9 mouse cellular contexts compared by ENCODE assay signal in genomic region chr1:39025142-39025541, GRCm38 (mm10). TPM values are rescaled to one million over a fixed set of nuclear protein-coding genes. Genes with fewer than 3 reads are reported as not detected.
A peak's percentile ranks its signal among the peaks of the same experiment; 100 is the strongest.
DNase-seq lines count a peak whose midpoint lies in the region; ATAC-seq and TF ChIP-seq lines count a peak whose summit lies in the region.
"Had no signal": no experiment of that assay in that cellular context is flagged by ENCODE, and none has a peak within 500 bp of the region (broad histone marks: within the 10 kb centered on the region; RNA-seq: fewer than 3 reads in every experiment).

No protein-coding gene starts in this region.

- no peak overlapping the region for H3K27ac ChIP-seq in kidney, adult 2 months (ENCODE audit: insufficient read depth, low read depth, low read length)
- H3K27ac ChIP-seq: liver, embryonic 13.5 days had no signal

- no peaks in the 10 kb centered on the region for H3K36me3 ChIP-seq in kidney, adult 2 months (ENCODE audit: control insufficient read depth, insufficient read depth, low read length)
- H3K36me3 ChIP-seq: liver, embryonic 13.5 days had no signal

- ATAC-seq in hematopoietic stem cell, adult 5-6 weeks (replicated peaks in 1 of 2; ENCODE audit: insufficient read depth in 1 of 2, low FRiP score in 2 of 2, low TSS enrichment in 1 of 2, low read depth in 1 of 2, poor library complexity in 2 of 2, severe bottlenecking in 2 of 2), result peak; percentile 65 to 72

- 24% methylated on average over 7 of the region's 7 CpGs for WGBS in kidney, adult 2 months

- no peak for TF ChIP-seq POLR2A in kidney, adult 2 months (IDR thresholded peaks at IDR 0.05; ENCODE audit: low read depth, low read length)

- H3K4me3 ChIP-seq in kidney, adult 2 months (ENCODE audit: insufficient read depth, low read depth, low read length), result no peak overlapping the region
- H3K4me3 ChIP-seq: liver, embryonic 13.5 days had no signal

- no peaks in the 10 kb centered on the region for H3K27me3 ChIP-seq in kidney, adult 2 months (replicated peaks; ENCODE audit: control insufficient read depth, insufficient read depth, low read length)
- H3K27me3 ChIP-seq: liver, embryonic 13.5 days had no signal

- no peaks in the 10 kb centered on the region for H3K4me1 ChIP-seq in kidney, adult 2 months (ENCODE audit: control insufficient read depth, insufficient read depth, low read length)
- H3K4me1 ChIP-seq: liver, embryonic 13.5 days had no signal

- DNase-seq in kidney, adult 2 months, result peak; percentile 13
- DNase-seq in kidney, adult 8-10 months, result no peak
- DNase-seq in adrenal gland, postnatal 36 days, result peak; percentile 27 to 40
- peak; percentile 82 for DNase-seq in retina, embryonic 14.5 days (ENCODE audit: low spot score)
- no peak for DNase-seq in layer of hippocampus, adult 18-20 months (ENCODE audit: low spot score in 2 of 2)
- DNase-seq in yolk sac, embryonic 10.5 days (ENCODE audit: low spot score), result no peak
- DNase-seq in spleen, postnatal 14 days (ENCODE audit: low spot score in 2 of 2), result no peak
- DNase-seq: liver, embryonic 13.5 days had no signal

- no peak for TF ChIP-seq CTCF in kidney, adult 2 months (conservative IDR thresholded peaks at IDR 0.05; ENCODE audit: insufficient read depth, insufficient read length, low read depth, low read length)

RNA-seq across cellular contexts. Expression of gene Pdcl3, which starts 39.7 kb away (rescaled TPM):
- 32.5 and 39.8 TPM in 2 replicates for polyA plus RNA-seq in kidney, adult 2 months (2012; rRNA removed)
- total RNA-seq in adrenal gland, postnatal 36 days (2021), result 100 to 1,000 TPM in 1 of 2 experiments, 10 to 100 TPM in 1; 97.9 to 103 TPM
- 33.1 and 60.2 TPM in 2 replicates for total RNA-seq in hematopoietic stem cell, adult 5-6 weeks (2017)
- total RNA-seq in layer of hippocampus, adult 18-20 months (2021), result 10 to 100 TPM; 32.1 to 35.8 TPM

Comparison
In these comparisons a context has a peak if more than half of its experiments do, and no peak if none do; other contexts are left out.
1. DNase-seq: peak in kidney, adult 2 months (single experiment), adrenal gland, postnatal 36 days (2 of 2) and retina, embryonic 14.5 days (single experiment); none in kidney, adult 8-10 months (0 of 2), layer of hippocampus, adult 18-20 months (0 of 2), yolk sac, embryonic 10.5 days (single experiment) and spleen, postnatal 14 days (0 of 2).